Mouse (Mus musculus) left cerebral cortex, postnatal 14 days (tissue): ENCODE results near the gene Zfp790. TPM values are rescaled to one million over a fixed set of nuclear protein-coding genes. Genes with fewer than 3 reads are reported as not detected.
"Not testable (repeated sequence)": the region's sequence is repeated elsewhere in the genome, so short reads cannot be mapped to it uniquely, and the experiment has no call there.

Source experiments
- DNase-seq, 2 experiments: peaks; one replicate each; pipeline ENCODE4 v3.0.0; 2021 to 2022; ENCODE audit warnings: low spot score in 2 of 2, mixed read lengths in 1 of 2
- intact Hi-C: fragments of 180-260 bp; cut with DNase I; formaldehyde crosslinking; loops from one replicate; pipeline ENCODE4 v1.15.1; 2025
- microRNA-seq, 2 experiments: library from miRNA; unstranded; fragments of <30 nt; microRNA quantifications; one replicate each; pipeline ENCODE4 v1.2.0; 2022
- total RNA-seq, 2 experiments: library from RNA; stranded (reverse); gene quantifications; 2 replicates each; pipeline ENCODE4 v1.2.3; 2021

Gene Zfp790
- total RNA-seq, 2 experiments from 2014 or later: 16.6 to 21.5 TPM

- intact Hi-C loops: no loop called here
- no peak for DNase-seq
Measured at GRCm38 (mm10) chr7:29828001-29828400, 12.1 kb downstream of the Zfp790 start.

GRCm38 (mm10) chr7:29829804-29830203, 13.9 kb downstream of the Zfp790 start:
- intact Hi-C loops: no loop called here
- no peak for DNase-seq

GRCm38 (mm10) chr7:29836816-29837215, 20.9 kb downstream of the Zfp790 start:
- DNase-seq: no peak
- intact Hi-C loops: no loop called here

- no peak for DNase-seq
- intact Hi-C loops: no loop called here
Measured at GRCm38 (mm10) chr7:29839256-29839655, 23.3 kb downstream of the Zfp790 start.

- DNase-seq: no peak
- intact Hi-C loops: no loop called here
Measured at GRCm38 (mm10) chr7:29842105-29842504, 26.2 kb downstream of the Zfp790 start.

- intact Hi-C loops: no loop called here
Measured at GRCm38 (mm10) chr7:29844616-29845015, 28.7 kb downstream of the Zfp790 start.

GRCm38 (mm10) chr7:29852831-29853218, 36.9 kb downstream of the Zfp790 start:
- no peak for DNase-seq
- intact Hi-C loops: loop anchor here (5.0 kb wide), 1 partner anchor 36 kb away; the partner anchor contains the start of gene Zfp790

More at GRCm38 (mm10) chr7:29844616-29845015, 28.7 kb downstream of the Zfp790 start:
- no peak for DNase-seq

- peak; percentile 90 to 94 for DNase-seq
- intact Hi-C loops: loop anchor here (5.0 kb wide), 1 partner anchor 36 kb away; the partner anchor contains the start of gene Zfp790
Measured at GRCm38 (mm10) chr7:29853219-29853842, 37.4 kb downstream of the Zfp790 start, which contains the start of gene Zfp940. Gene Zfp940 (minus strand): TSS chr7:29853669.

- peak; percentile 90 to 91 for DNase-seq
Measured at GRCm38 (mm10) chr7:29859532-29860517, 43.9 kb downstream of the Zfp790 start, which contains the start of gene Zfp420. Gene Zfp420 (plus strand): TSS chr7:29859979.

GRCm38 (mm10) chr7:29861660-29862059, 45.7 kb downstream of the Zfp790 start:
- intact Hi-C loops: loop anchor here (5.0 kb wide), 1 partner anchor 36 kb away; no protein-coding TSS in a partner anchor
- DNase-seq: no peak

More at GRCm38 (mm10) chr7:29859532-29860517, 43.9 kb downstream of the Zfp790 start, which contains the start of gene Zfp420:
- intact Hi-C loops: loop anchor here (5.0 kb wide), 1 partner anchor 37 kb away; no protein-coding TSS in a partner anchor

GRCm38 (mm10) chr7:29874256-29874655, 58.3 kb downstream of the Zfp790 start:
- intact Hi-C loops: no loop called here
- DNase-seq: no peak

- intact Hi-C loops, DNase-seq: not testable (repeated sequence)
Measured at GRCm38 (mm10) chr7:29877561-29877960, 61.6 kb downstream of the Zfp790 start.

GRCm38 (mm10) chr7:29880056-29880455, 64.1 kb downstream of the Zfp790 start:
- intact Hi-C loops: no loop called here

More at GRCm38 (mm10) chr7:29880056-29880455, 64.1 kb downstream of the Zfp790 start:
- DNase-seq: no peak

Small RNA genes within 50 kb of the gene (microRNA-seq; reads per million reads assigned to microRNA genes)
- gene Mir1964: 2.9 to 3.0 reads per million in 2 experiments

Other genes starting within 250 kb of the Zfp790 start
- not detected for gene Catsperg2, start 89.1 kb upstream of the Zfp790 start, total RNA-seq
- 10 to 100 TPM; 15.6 to 16.7 TPM for gene Zfp84, start 47.6 kb upstream of the Zfp790 start, total RNA-seq
- 10 to 100 TPM; 11.7 TPM for gene Zfp30, start 32.1 kb upstream of the Zfp790 start, total RNA-seq
- 10 to 100 TPM; 20.3 to 23.2 TPM for gene Zfp940, start 37.6 kb downstream of the Zfp790 start, total RNA-seq
- gene Zfp420, start 43.9 kb downstream of the Zfp790 start, total RNA-seq: 10 to 100 TPM; 12.8 to 13.7 TPM
- gene Zfp27, start 90.5 kb downstream of the Zfp790 start, total RNA-seq: 10 to 100 TPM; 21.5 to 22.5 TPM
- 1 to 10 TPM; 7.5 to 8.2 TPM for gene Zfp383, start 92.1 kb downstream of the Zfp790 start, total RNA-seq
- gene Zfp74, start 138.0 kb downstream of the Zfp790 start, total RNA-seq: 10 to 100 TPM; 19.9 to 21.4 TPM
- 1 to 10 TPM; 3.7 TPM for gene Zfp568, start 167.8 kb downstream of the Zfp790 start, total RNA-seq
- gene Zfp14, start 235.3 kb downstream of the Zfp790 start, total RNA-seq: 1 to 10 TPM; 6.6 to 7.0 TPM